Mouse (Mus musculus): Measurements from ENCODE around the gene Eif3g.

DNA sequence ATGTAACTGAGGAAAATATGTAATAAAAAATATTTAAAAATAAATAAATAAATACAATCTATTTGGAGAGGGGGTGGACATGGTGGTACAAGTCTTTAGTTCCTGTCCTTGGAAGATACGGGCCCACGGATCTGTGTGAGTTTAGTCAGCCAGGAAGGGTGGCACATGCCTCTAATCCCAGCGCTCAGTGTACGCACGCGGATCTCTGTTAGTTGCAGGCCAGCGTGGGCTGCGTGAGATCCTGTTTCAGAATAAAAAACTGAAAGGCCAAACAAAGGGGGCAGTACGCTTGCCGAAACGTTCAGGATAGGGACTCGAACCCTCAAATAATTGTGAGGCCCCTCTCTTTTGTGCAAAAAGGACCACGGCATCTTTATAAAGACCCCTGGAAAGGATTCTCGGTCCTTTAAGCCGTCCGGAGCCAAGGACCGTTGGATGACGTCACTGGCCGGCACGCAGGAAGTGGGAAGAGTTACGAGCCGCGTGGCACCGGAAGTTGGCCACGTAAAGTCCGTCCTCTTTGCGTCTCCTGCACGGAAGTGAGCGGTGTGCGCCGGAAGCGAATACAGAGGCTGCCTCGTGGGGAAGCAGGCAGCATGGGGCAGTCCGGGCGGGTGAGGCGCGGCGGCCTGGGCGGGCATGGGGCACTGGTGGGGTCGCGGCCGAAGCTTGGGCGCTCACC is 10.6 kb downstream of the Eif3g start, which contains the start of gene Ppan:
- no peak for TF ChIP-seq CTCF (IDR thresholded peaks at IDR 0.05; ENCODE audit: control insufficient read depth, insufficient read depth, insufficient replicate concordance, low read depth, low read length)
- peak; percentile 98 for TF ChIP-seq POLR2A (IDR thresholded peaks at IDR 0.05; ENCODE audit: control insufficient read depth, low read depth, low read length)

All from testis, adult 2 months (tissue).